Mouse (Mus musculus): ENCODE results near the gene Trim41.

- TF ChIP-seq POLR2A (IDR thresholded peaks at IDR 0.05; ENCODE audit: borderline replicate concordance, insufficient read depth, low read length) (no peak), CTCF (IDR thresholded peaks at IDR 0.05; ENCODE audit: borderline replicate concordance, insufficient read depth, low read depth, low read length) (peak; percentile 37; the same call in 1 of the 2 replicates)
Observed at GRCm38 (mm10) chr11:48779450-48779849, 37.7 kb downstream of the Trim41 start.
